Mouse (Mus musculus) kidney, postnatal 0 days (tissue): ENCODE data around the gene Nlgn3. TPM values are rescaled to one million over a fixed set of nuclear protein-coding genes. Genes with fewer than 3 reads are reported as not detected.

Experiments used
- ATAC-seq: fragments of 200-750 bp; cut with Nextera tagmentation; replicated peaks from 2 replicates; pipeline ENCODE4 v1.8.0; 2017; ENCODE audit warnings: low read depth, moderate number of reproducible peaks, moderate TSS enrichment, moderate library complexity; ENCODE audit not compliant: low FRiP score
- DNase-seq: peaks from one replicate; pipeline ENCODE4 v3.0.0-alpha.2; 2016; ENCODE audit warnings: low spot score
- H3K27ac ChIP-seq: fragments of 300-500 bp; sonication (generic); 2 replicates; pipeline ENCODE4 v1.5.1; 2014; ENCODE audit warnings: mild to moderate bottlenecking
- H3K27me3 ChIP-seq: fragments of 300-500 bp; sonication (generic); 2 replicates; pipeline ENCODE4 v1.6.1; 2014; ENCODE audit warnings: low read length, mixed read lengths; ENCODE audit not compliant: insufficient read depth
- H3K36me3 ChIP-seq: fragments of 300-500 bp; sonication (generic); 2 replicates; pipeline ENCODE4 v1.6.1; 2014; ENCODE audit warnings: low read length, mixed read lengths; ENCODE audit not compliant: insufficient read depth
- H3K4me1 ChIP-seq: fragments of 300-500 bp; sonication (generic); replicated peaks from 2 replicates; pipeline ENCODE4 v1.6.1; 2014; ENCODE audit warnings: antibody characterized with exemption, low read length, mixed read lengths; ENCODE audit not compliant: insufficient read depth
- H3K4me2 ChIP-seq: fragments of 300-500 bp; sonication (generic); 2 replicates; pipeline ENCODE4 v1.6.1; 2014; ENCODE audit warnings: mild to moderate bottlenecking, low read length, moderate library complexity, mixed read lengths
- H3K4me3 ChIP-seq: fragments of 300-500 bp; sonication (generic); replicated peaks from 2 replicates; pipeline ENCODE4 v1.5.1; 2014; ENCODE audit warnings: low read depth, low read length
- H3K9ac ChIP-seq: fragments of 300-500 bp; sonication (generic); 2 replicates; pipeline ENCODE4 v1.6.1; 2014; ENCODE audit warnings: low read depth, low read length
- H3K9me3 ChIP-seq: fragments of 300-500 bp; sonication (generic); replicated peaks from 2 replicates; pipeline ENCODE4 v1.6.1; 2016; ENCODE audit warnings: low read length, inconsistent platforms, mixed read lengths
- CTCF ChIP-seq: IDR thresholded peaks from 2 replicates; pipeline ENCODE4 v1.5.1; 2016; ENCODE audit warnings: antibody characterized with exemption, low read depth, mild to moderate bottlenecking, moderate library complexity
- WGBS: fragments of 180-500 bp; shearing (Covaris S2); extraction: QIAGEN DNeasy Blood & Tissue Kit; methylation state at CpG from one replicate; pipeline ENCODE4 v1.1.7; 2014; 5-methylcytosine and 5-hydroxymethylcytosine counted together
- polyA plus RNA-seq: library from polyadenylated mRNA; unstranded; fragments of >200 nt; fragmentation: Nextera tagmentation; extraction: Ambion mirVana; gene quantifications from 2 replicates; pipeline ENCODE4 v1.2.1, GENCODE M21; 2015

The Nlgn3 gene
- polyA plus RNA-seq, 1 experiment from 2014 or later = 1.7 TPM

DNA sequence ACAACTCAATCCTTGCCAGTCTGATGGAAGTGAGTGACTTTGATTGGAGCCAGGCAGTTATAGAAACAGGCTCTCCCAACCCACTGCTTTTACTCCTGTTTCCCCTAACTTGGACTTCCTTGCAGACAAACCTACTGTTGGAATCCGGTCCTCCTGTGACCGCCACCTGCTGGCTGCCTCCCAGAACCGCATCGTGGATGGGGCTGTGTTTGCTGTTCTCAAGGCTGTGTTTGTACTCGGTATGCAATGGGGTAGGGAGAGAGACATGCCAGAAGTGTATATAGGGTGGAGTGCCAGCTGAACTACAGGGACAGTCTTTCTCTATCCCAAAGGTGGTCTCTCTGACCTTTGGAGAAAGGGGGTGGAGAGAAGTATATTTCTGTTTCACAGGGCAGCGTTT lies 13.4 kb upstream of the Nlgn3 start:
- WGBS = 31% methylated on average over 6 of the region's 6 CpGs
- Histone ChIP-seq H3K4me1 (no peaks in the 10 kb centered on the region), H3K36me3 (peaks cover 10% of the 10 kb centered on the region; the same call in 1 of the 2 replicates)

DNA sequence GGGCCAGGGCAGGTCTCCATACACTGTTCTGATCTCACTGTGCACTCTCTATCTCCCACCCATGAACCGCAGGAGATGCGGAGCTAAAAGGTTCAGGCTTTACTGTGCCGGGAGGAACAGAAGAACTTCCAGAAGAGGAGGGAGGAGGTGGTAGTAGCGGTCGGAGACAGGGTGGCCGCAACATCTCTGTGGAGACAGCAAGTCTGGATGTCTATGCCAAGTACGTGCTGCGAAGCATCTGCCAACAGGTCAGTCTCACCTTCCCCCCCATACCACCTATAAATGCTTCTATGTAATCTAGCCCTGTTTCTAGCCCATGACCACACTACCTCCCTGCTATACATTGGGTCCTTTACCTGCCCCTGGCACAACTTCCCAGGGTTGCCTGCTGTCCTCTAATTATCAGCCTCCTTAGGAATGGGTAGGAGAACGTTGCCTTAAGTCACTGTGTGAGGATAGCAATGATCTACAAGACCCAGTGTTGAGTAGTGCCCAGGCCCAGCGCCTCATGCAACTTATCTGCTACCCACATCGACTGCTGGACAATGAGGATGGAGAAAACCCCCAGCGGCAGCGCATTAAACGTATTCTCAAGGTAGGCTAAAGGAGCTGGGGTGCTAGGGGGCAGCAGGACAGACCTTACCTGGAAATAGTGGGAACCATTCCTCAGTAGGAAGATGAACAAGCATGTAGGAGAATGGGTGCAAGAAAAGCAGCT lies 12.9 kb upstream of the Nlgn3 start:
- no peaks in the 10 kb centered on the region for H3K4me1 ChIP-seq
- no peak overlapping the region for H3K4me3 ChIP-seq
- H3K36me3 ChIP-seq = peaks cover 11% of the 10 kb centered on the region; the same call in 1 of the 2 replicates
- H3K9me3 ChIP-seq = no peaks in the 10 kb centered on the region
- ATAC-seq = no peak
- no peak overlapping the region for H3K4me2 ChIP-seq
- H3K27ac ChIP-seq = no peak overlapping the region
- no peak overlapping the region for H3K9ac ChIP-seq
- H3K27me3 ChIP-seq = no peaks in the 10 kb centered on the region
- 91% methylated on average over 14 of the region's 14 CpGs for WGBS
- DNase-seq = no peak
- TF ChIP-seq CTCF = no peak

More for the DNA sequence above, 13.4 kb upstream of the Nlgn3 start:
- no peak for ATAC-seq
- peak; percentile 84 for TF ChIP-seq CTCF
- Histone ChIP-seq H3K27me3 (no peaks in the 10 kb centered on the region), H3K4me2 (no peak overlapping the region), H3K9ac (no peak overlapping the region), H3K27ac (no peak overlapping the region), H3K9me3 (no peaks in the 10 kb centered on the region), H3K4me3 (no peak overlapping the region)
- DNase-seq = peak; percentile 63

DNA sequence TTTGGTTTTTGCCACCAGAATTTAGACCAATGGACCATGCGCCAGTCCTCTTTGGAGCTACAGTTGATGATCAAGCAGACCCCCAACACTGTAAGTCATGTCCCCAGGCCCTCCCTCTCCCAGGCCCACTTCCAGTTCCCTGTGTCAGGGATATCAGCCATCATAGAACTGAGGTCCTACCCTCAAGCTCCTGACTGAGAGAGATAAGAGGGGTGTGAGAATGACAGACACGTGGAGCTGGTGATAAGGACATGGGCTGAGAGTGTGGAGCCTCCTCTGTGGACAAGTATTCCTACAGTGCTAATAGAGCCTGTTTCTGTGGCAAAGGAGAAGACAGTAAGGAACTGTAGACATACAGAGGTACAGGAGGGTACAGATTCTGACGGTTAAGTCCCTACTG lies 11.4 kb upstream of the Nlgn3 start:
- no peaks in the 10 kb centered on the region for H3K4me1 ChIP-seq
- peaks cover 18% of the 10 kb centered on the region; the same call in 1 of the 2 replicates for H3K36me3 ChIP-seq
- H3K4me3 ChIP-seq = no peak overlapping the region
- no peak overlapping the region for H3K27ac ChIP-seq
- H3K27me3 ChIP-seq = no peaks in the 10 kb centered on the region
- H3K4me2 ChIP-seq = no peak overlapping the region
- ATAC-seq (no peak), DNase-seq (no peak)
- H3K9me3 ChIP-seq = no peaks in the 10 kb centered on the region
- H3K9ac ChIP-seq = no peak overlapping the region
- no peak for TF ChIP-seq CTCF
- 93% methylated on average over 3 of the region's 3 CpGs for WGBS

DNA sequence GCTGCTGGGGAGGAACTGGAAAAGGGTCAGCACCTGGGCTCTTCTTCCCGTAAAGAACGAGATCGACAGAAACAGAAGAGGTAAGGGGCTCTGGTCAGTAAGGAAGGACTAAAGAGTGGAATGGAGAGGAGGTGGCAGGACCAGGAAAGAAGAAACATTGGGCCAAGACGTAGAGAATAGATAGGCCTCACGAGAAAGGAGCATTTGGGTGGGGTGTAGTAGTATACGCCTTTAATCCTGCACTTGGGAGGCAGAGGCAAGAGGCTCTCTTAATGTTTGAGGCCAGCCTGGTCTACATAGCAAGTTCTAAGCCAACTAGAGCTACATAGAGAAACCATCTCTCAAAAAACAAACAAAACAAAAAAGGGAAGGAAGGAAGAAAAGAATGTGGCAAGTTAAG lies 10.5 kb upstream of the Nlgn3 start:
- peaks cover 27% of the 10 kb centered on the region; the same call in 1 of the 2 replicates for H3K36me3 ChIP-seq
- H3K9ac ChIP-seq = no peak overlapping the region
- no peak overlapping the region for H3K4me2 ChIP-seq
- ATAC-seq = no peak
- no peak for DNase-seq
- TF ChIP-seq CTCF = no peak
- no peaks in the 10 kb centered on the region for H3K27me3 ChIP-seq
- no peak overlapping the region for H3K4me3 ChIP-seq
- H3K27ac ChIP-seq = no peak overlapping the region
- WGBS = 90% methylated on average over 6 of the region's 6 CpGs
- H3K4me1 ChIP-seq = no peaks in the 10 kb centered on the region
- no peaks in the 10 kb centered on the region for H3K9me3 ChIP-seq

DNA sequence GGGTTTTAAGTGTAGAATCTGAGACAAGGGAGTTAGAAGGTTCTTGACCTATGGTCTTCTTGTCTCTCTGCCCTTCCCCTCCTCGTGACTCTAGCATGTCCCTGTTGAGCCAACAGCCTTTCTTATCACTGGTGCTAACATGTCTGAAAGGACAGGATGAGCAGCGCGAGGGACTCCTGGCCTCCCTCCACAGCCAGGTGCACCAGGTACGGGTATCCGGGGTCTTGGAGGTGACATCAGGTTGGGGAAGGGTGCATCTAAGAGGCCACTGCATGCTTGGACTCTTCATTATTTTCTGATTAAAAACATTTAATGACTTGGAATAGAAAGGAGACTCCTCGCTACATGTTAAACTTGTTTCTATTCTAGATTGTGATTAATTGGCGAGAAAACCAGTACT lies 9.9 kb upstream of the Nlgn3 start:
- no peak overlapping the region for H3K27ac ChIP-seq
- H3K4me3 ChIP-seq = no peak overlapping the region
- no peak for DNase-seq
- no peaks in the 10 kb centered on the region for H3K9me3 ChIP-seq
- H3K4me2 ChIP-seq = no peak overlapping the region
- peaks cover 27% of the 10 kb centered on the region; the same call in 1 of the 2 replicates for H3K36me3 ChIP-seq
- WGBS = 91% methylated on average over 7 of the region's 7 CpGs
- H3K9ac ChIP-seq = no peak overlapping the region
- no peaks in the 10 kb centered on the region for H3K4me1 ChIP-seq
- H3K27me3 ChIP-seq = no peaks in the 10 kb centered on the region
- TF ChIP-seq CTCF = no peak
- no peak for ATAC-seq

DNA sequence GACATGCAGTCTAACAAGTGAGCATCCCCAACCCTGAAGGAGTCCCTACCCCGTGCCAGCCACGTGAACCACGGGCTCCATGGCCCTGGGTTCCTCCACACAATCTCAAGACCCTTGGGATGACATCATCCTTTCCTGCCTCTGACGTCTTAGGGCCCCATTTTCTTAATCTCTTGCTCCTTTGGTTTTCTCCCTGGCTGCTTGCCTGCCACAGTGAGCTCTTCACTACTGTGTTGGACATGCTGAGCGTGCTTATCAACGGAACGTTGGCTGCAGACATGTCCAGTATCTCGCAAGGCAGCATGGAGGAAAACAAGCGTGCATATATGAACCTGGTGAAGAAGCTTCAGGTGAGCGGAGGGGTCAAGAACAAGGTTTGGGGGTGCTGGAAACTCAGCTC lies 8.9 kb upstream of the Nlgn3 start:
- H3K36me3 ChIP-seq = peaks cover 25% of the 10 kb centered on the region; the same call in 1 of the 2 replicates
- H3K4me3 ChIP-seq = no peak overlapping the region
- no peak for TF ChIP-seq CTCF
- no peak overlapping the region for H3K4me2 ChIP-seq
- no peak for ATAC-seq
- H3K27ac ChIP-seq = no peak overlapping the region
- H3K9me3 ChIP-seq = no peaks in the 10 kb centered on the region
- no peaks in the 10 kb centered on the region for H3K27me3 ChIP-seq
- no peak for DNase-seq
- no peaks in the 10 kb centered on the region for H3K4me1 ChIP-seq
- 87% methylated on average over 10 of the region's 10 CpGs for WGBS
- no peak overlapping the region for H3K9ac ChIP-seq
